Mouse (Mus musculus) C2C12 (cell line): Measurements from ENCODE around the gene Bche. TPM values are rescaled to one million over a fixed set of nuclear protein-coding genes. Genes with fewer than 3 reads are reported as not detected.

Experiments used
- H3K27me3 ChIP-seq: one replicate; pipeline ENCODE4 v1.6.1; 2011; ENCODE audit not compliant: control insufficient read depth, insufficient read depth, insufficient read length
- H3K36me3 ChIP-seq: one replicate; pipeline ENCODE4 v1.6.1; 2011; ENCODE audit not compliant: control insufficient read depth, insufficient read depth
- H3K4me3 ChIP-seq: one replicate; pipeline ENCODE4 v1.5.1; 2011; ENCODE audit warnings: mild to moderate bottlenecking, control low read depth; ENCODE audit not compliant: poor library complexity, insufficient read depth, severe bottlenecking
- H3K79me2 ChIP-seq: one replicate; pipeline ENCODE4 v1.6.1; 2011; ENCODE audit not compliant: control insufficient read depth, insufficient read depth
- H3K79me3 ChIP-seq: one replicate; pipeline ENCODE4 v1.6.1; 2011; ENCODE audit warnings: low read depth, control low read depth
- H3ac ChIP-seq: one replicate; pipeline ENCODE3; 2011; ENCODE audit warnings: low read depth; ENCODE audit not compliant: control insufficient read depth, insufficient read length
- CEBPB ChIP-seq: IDR thresholded peaks from one replicate; pipeline ENCODE4 v1.6.1; 2011; ENCODE audit warnings: low read depth, mild to moderate bottlenecking, control low read depth, moderate library complexity
- CTCF ChIP-seq: IDR thresholded peaks from one replicate; pipeline ENCODE4 v1.5.1; 2011; ENCODE audit not compliant: control insufficient read depth, insufficient read depth, insufficient read length
- FOSL1 ChIP-seq: IDR thresholded peaks from one replicate; pipeline ENCODE4 v1.8.0; 2011; ENCODE audit warnings: mild to moderate bottlenecking, low read length; ENCODE audit not compliant: poor library complexity, insufficient read depth, severe bottlenecking
- MAX ChIP-seq: IDR thresholded peaks from one replicate; pipeline ENCODE4 v1.6.1; 2011; ENCODE audit warnings: mild to moderate bottlenecking, control low read depth
- MYOD1 ChIP-seq: IDR thresholded peaks from one replicate; pipeline ENCODE4 v1.6.1; 2011; ENCODE audit warnings: low read depth; ENCODE audit not compliant: control insufficient read depth, insufficient read length
- MYOG ChIP-seq: IDR thresholded peaks from one replicate; pipeline ENCODE4 v1.6.1; 2011; ENCODE audit not compliant: control insufficient read depth, insufficient read length; ENCODE audit errors: extremely low read depth
- USF1 ChIP-seq: IDR thresholded peaks from one replicate; pipeline ENCODE4 v1.6.1; 2011; ENCODE audit warnings: low read depth, mild to moderate bottlenecking, control low read depth, moderate library complexity
- polyA plus RNA-seq: library from polyadenylated mRNA; unstranded; fragments of >200 nt; fragmentation: generic; extraction: Trizol; gene quantifications from one replicate; pipeline ENCODE4 v1.2.1, GENCODE M21; 2012; ENCODE audit warnings: missing spikeins

The Bche gene
- polyA plus RNA-seq, 1 experiment, result not detected

GRCm38 (mm10) chr3:73673333-73673732, 34.9 kb downstream of the Bche start:
- Histone ChIP-seq H3K79me2 (no peaks in the 10 kb centered on the region), H3K27me3 (no peaks in the 10 kb centered on the region), H3K4me3 (no peak overlapping the region), H3ac (no peak overlapping the region), H3K79me3 (no peaks in the 10 kb centered on the region), H3K36me3 (no peaks in the 10 kb centered on the region)
- TF ChIP-seq MYOG (no peak), FOSL1 (no peak), MYOD1 (no peak), MAX (no peak), USF1 (no peak), CTCF (no peak), CEBPB (no peak)

GRCm38 (mm10) chr3:73668172-73668571, 40.0 kb downstream of the Bche start:
- no peaks in the 10 kb centered on the region for H3K79me2 ChIP-seq
- no peaks in the 10 kb centered on the region for H3K36me3 ChIP-seq
- H3K27me3 ChIP-seq, result no peaks in the 10 kb centered on the region
- H3ac ChIP-seq, result no peak overlapping the region
- TF ChIP-seq MYOD1 (no peak), MYOG (no peak), USF1 (no peak), CTCF (no peak), MAX (no peak), CEBPB (no peak), FOSL1 (no peak)
- H3K4me3 ChIP-seq, result no peak overlapping the region
- H3K79me3 ChIP-seq, result no peaks in the 10 kb centered on the region

GRCm38 (mm10) chr3:73667245-73668131, 40.7 kb downstream of the Bche start:
- no peaks in the 10 kb centered on the region for H3K27me3 ChIP-seq
- H3K4me3 ChIP-seq, result no peak overlapping the region
- TF ChIP-seq CTCF, result no peak
- no peak for TF ChIP-seq USF1
- no peak for TF ChIP-seq MYOD1
- TF ChIP-seq MYOG, result no peak
- no peak for TF ChIP-seq MAX
- TF ChIP-seq FOSL1, result no peak
- no peak for TF ChIP-seq CEBPB
- H3K36me3 ChIP-seq, result no peaks in the 10 kb centered on the region
- H3K79me2 ChIP-seq, result no peaks in the 10 kb centered on the region
- no peaks in the 10 kb centered on the region for H3K79me3 ChIP-seq
- no peak overlapping the region for H3ac ChIP-seq

- no peak overlapping the region for H3K4me3 ChIP-seq
- no peak for TF ChIP-seq CEBPB
- no peak for TF ChIP-seq MYOG
- no peak for TF ChIP-seq MYOD1
- TF ChIP-seq USF1, result no peak
- no peak for TF ChIP-seq FOSL1
- no peak for TF ChIP-seq MAX
- TF ChIP-seq CTCF, result no peak
- H3K79me2 ChIP-seq, result no peaks in the 10 kb centered on the region
- H3K27me3 ChIP-seq, result no peaks in the 10 kb centered on the region
- H3K36me3 ChIP-seq, result no peaks in the 10 kb centered on the region
- no peaks in the 10 kb centered on the region for H3K79me3 ChIP-seq
- no peak overlapping the region for H3ac ChIP-seq
Observed at GRCm38 (mm10) chr3:73650281-73650680, 57.9 kb downstream of the Bche start.

GRCm38 (mm10) chr3:73647064-73647463, 61.2 kb downstream of the Bche start:
- H3K27me3 ChIP-seq, result no peaks in the 10 kb centered on the region
- no peak for TF ChIP-seq MYOG
- no peak for TF ChIP-seq USF1
- TF ChIP-seq CTCF, result no peak
- no peak overlapping the region for H3ac ChIP-seq
- H3K79me3 ChIP-seq, result no peaks in the 10 kb centered on the region
- H3K79me2 ChIP-seq, result no peaks in the 10 kb centered on the region
- H3K36me3 ChIP-seq, result no peaks in the 10 kb centered on the region
- H3K4me3 ChIP-seq, result no peak overlapping the region

- H3K79me3 ChIP-seq, result no peaks in the 10 kb centered on the region
- no peaks in the 10 kb centered on the region for H3K36me3 ChIP-seq
- no peaks in the 10 kb centered on the region for H3K79me2 ChIP-seq
- no peaks in the 10 kb centered on the region for H3K27me3 ChIP-seq
- H3ac ChIP-seq, result no peak overlapping the region
- no peak for TF ChIP-seq MYOD1
- TF ChIP-seq MAX, result no peak
- no peak for TF ChIP-seq USF1
- TF ChIP-seq CTCF, result no peak
- H3K4me3 ChIP-seq, result no peak overlapping the region
Observed at GRCm38 (mm10) chr3:73611421-73611820, 96.8 kb downstream of the Bche start.
